Mouse (Mus musculus): ENCODE measurements around the gene Krt33b. TPM values are rescaled to one million over a fixed set of nuclear protein-coding genes. Genes with fewer than 3 reads are reported as not detected.

Gene Krt33b
- not detected for total RNA-seq (2023)

DNA sequence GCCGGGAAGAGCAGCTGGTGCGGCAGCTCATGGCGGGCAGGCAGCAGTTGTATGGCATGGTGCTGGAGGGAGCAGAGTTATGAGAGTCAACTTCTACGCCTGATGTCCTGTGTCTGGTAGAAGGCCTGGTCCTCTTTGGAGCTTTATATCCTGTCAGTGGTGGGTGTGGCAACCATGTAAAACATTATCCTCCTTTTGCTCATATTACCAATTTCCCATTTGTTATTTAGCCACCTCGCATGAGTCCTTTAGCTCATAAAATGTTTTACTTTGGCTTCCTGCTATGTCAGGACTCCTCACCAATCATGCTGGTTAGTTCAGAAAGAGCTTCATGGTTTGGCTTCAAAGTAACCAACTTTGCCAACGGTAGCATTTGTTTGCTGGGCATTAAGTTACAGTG lies at the start of gene Krt33b:
Krt33b (minus strand) TSS at position 101 of the 400 bp plus-strand sequence.

DNA sequence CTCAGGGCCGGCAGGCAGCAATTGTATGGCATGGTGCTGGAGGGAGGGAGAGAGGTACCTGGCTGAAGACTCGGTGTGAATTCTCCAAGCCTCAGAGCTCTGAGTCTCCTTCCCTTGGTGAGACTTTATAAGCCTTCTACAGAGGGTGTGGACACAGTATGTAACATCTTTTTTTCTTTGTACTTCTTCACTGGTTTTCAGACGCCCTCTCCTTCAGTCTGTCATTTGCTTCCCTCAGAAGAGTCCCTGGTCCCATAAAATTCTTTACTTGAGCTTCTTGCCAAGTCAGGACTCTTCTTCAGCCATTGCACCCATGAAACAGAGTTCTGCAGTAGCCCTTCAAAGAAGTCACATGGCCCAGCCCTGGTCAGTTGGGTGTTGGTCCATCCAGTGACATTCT lies 20.8 kb upstream of the Krt33b start, which contains the start of gene Krt31:
Krt31 (minus strand) TSS at position 101 of the 400 bp plus-strand sequence.

DNA sequence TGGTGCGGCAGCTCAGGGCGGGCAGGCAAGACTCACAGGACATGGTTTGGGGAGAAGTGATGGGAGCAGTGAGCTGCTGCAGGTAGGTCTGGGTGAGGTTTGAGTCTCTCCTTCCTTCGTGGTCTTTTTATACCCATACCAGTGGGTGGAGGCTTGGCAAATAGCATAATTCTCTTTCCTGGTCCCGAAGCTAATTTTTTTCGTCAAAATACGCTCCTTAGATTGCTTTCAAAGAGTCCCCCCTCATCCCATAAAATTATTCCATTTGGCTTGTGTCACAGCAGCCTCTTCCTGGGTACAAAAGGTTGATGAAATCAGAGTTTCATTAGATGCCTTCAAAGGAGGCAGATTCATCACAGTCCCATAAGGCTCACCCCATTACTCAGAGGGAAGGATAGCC lies 11.8 kb upstream of the Krt33b start, which contains the start of gene Krt34:
Krt34 (minus strand) TSS at position 101 of the 400 bp plus-strand sequence.

GRCm38 (mm10) chr11:100016112-100016511 lies 13.6 kb downstream of the Krt33b start, which contains the start of gene Krt33a:
Krt33a (minus strand) TSS chr11:100016212.

GRCm38 (mm10) chr11:99993620-99994383 lies 35.9 kb downstream of the Krt33b start, which contains the start of gene Krtap17-1:
Krtap17-1 (minus strand) TSS chr11:99993994.

GRCm38 (mm10) chr11:99986180-99986647 lies 43.5 kb downstream of the Krt33b start, which contains the start of gene Krtap16-1:
Krtap16-1 (minus strand) TSS chr11:99986597.

DNA sequence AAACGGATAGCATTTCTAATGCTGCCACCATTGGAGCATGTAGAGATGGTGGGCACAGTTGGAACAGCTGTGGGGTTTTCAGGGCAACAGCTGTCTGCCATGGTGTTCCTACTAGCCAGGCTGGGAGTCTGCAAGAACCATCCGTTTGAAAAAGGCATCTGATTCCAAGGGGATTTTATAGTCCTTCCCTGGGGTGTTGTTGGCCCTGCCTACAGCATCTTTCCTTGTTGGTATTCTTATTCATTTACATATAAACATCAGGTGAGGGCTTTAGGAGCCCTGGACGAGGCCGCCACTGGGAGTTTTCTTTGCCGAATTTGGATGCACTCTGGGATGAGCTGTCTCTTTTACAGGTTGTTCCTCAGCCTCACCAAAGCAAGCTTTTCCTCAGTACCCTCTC lies 50.7 kb downstream of the Krt33b start, which contains the start of gene Krtap29-1:
Krtap29-1 (minus strand) TSS at position 101 of the 400 bp plus-strand sequence.

Other genes with a start within 250 kb of the Krt33b start
- not detected for gene Krtap4-8, start 249.2 kb downstream of the Krt33b start, total RNA-seq (2023)
- not detected for gene Krtap4-9, start 244.7 kb downstream of the Krt33b start, total RNA-seq (2023)
- gene Gm11596, start 236.4 kb downstream of the Krt33b start, total RNA-seq (2023) = not detected
- not detected for gene Gm11569, start 230.9 kb downstream of the Krt33b start, total RNA-seq (2023)
- gene Gm11554, start 225.4 kb downstream of the Krt33b start, total RNA-seq (2023) = not detected
- not detected for gene Krtap4-13, start 220.0 kb downstream of the Krt33b start, total RNA-seq (2023)
- not detected for gene Gm11564, start 214.2 kb downstream of the Krt33b start, total RNA-seq (2023)
- not detected for gene 2300003K06Rik, start 191.8 kb downstream of the Krt33b start, total RNA-seq (2023)
- gene Krtap4-16, start 178.3 kb downstream of the Krt33b start, total RNA-seq (2023) = not detected
- gene Gm11568, start 172.0 kb downstream of the Krt33b start, total RNA-seq (2023) = not detected
- gene Gm11559, start 165.4 kb downstream of the Krt33b start, total RNA-seq (2023) = not detected
- not detected for gene Krtap9-1, start 156.5 kb downstream of the Krt33b start, total RNA-seq (2023)
- not detected for gene Gm11567, start 150.7 kb downstream of the Krt33b start, total RNA-seq (2023)
- gene Krtap31-1, start 121.9 kb downstream of the Krt33b start, total RNA-seq (2023) = not detected
- not detected for gene Gm11565, start 115.1 kb downstream of the Krt33b start, total RNA-seq (2023)
- not detected for gene Krtap31-2, start 93.6 kb downstream of the Krt33b start, total RNA-seq (2023)
- gene Krtap9-5, start 81.4 kb downstream of the Krt33b start, total RNA-seq (2023) = not detected
- not detected for gene Krtap29-1, start 50.8 kb downstream of the Krt33b start, total RNA-seq (2023)
- gene Krtap16-1, start 43.3 kb downstream of the Krt33b start, total RNA-seq (2023) = not detected
- not detected for gene Krtap17-1, start 35.9 kb downstream of the Krt33b start, total RNA-seq (2023)
- gene Krt33a, start 13.7 kb downstream of the Krt33b start, total RNA-seq (2023) = not detected
- gene Krt34, start 11.7 kb upstream of the Krt33b start, total RNA-seq (2023) = not detected
- not detected for gene Krt31, start 20.7 kb upstream of the Krt33b start, total RNA-seq (2023)
- gene Krt32, start 58.4 kb upstream of the Krt33b start, total RNA-seq (2023) = not detected
- not detected for gene Krt35, start 66.4 kb upstream of the Krt33b start, total RNA-seq (2023)
- not detected for gene Krt36, start 75.8 kb upstream of the Krt33b start, total RNA-seq (2023)
- gene Krt13, start 91.7 kb upstream of the Krt33b start, total RNA-seq (2023) = not detected
- not detected for gene Krt15, start 106.1 kb upstream of the Krt33b start, total RNA-seq (2023)
- not detected for gene Krt19, start 118.8 kb upstream of the Krt33b start, total RNA-seq (2023)
- not detected for gene Krt9, start 163.4 kb upstream of the Krt33b start, total RNA-seq (2023)
- gene Krt14, start 177.7 kb upstream of the Krt33b start, total RNA-seq (2023) = not detected
- gene Krt16, start 219.0 kb upstream of the Krt33b start, total RNA-seq (2023) = not detected
- not detected for gene Krt17, start 231.2 kb upstream of the Krt33b start, total RNA-seq (2023)
- not detected for gene Krt42, start 240.0 kb upstream of the Krt33b start, total RNA-seq (2023)